In genomic region chr16:45653934-45654332, GRCm38 (mm10) we compare ENCODE assay signal across 9 mouse cellular contexts. TPM values are rescaled to one million over a fixed set of nuclear protein-coding genes. Genes with fewer than 3 reads are reported as not detected.
DNase-seq lines count a peak whose midpoint lies in the region; ATAC-seq and TF ChIP-seq lines count a peak whose summit lies in the region.
"Had no signal": no experiment of that assay in that cellular context is flagged by ENCODE, and none has a peak within 500 bp of the region (broad histone marks: within the 10 kb centered on the region; RNA-seq: fewer than 3 reads in every experiment).

BC016579 (minus strand) TSS chr16:45654068.

- peak within 1 kb of the TSS; percentile 39 to 43 for H3K4me3 ChIP-seq in heart, embryonic 14.5 days (ENCODE audit: control insufficient read depth in 1 of 2, insufficient read depth in 1 of 2, low read depth in 1 of 2, low read length in 2 of 2)
- H3K4me3 ChIP-seq in intestine, postnatal 0 days (ENCODE audit: low read depth, low read length), result peak within 1 kb of the TSS; percentile 60
- H3K4me3 ChIP-seq in liver, postnatal 0 days (ENCODE audit: low read depth, low read length), result peak within 1 kb of the TSS; percentile 46
- H3K4me3 ChIP-seq in neural tube, embryonic 13.5 days, result peak within 1 kb of the TSS; percentile 22

- no peak for ATAC-seq in heart, embryonic 14.5 days (ENCODE audit: insufficient number of reproducible peaks, insufficient read depth, low FRiP score, low read depth)
- ATAC-seq in intestine, postnatal 0 days, result peak; percentile 97
- ATAC-seq in liver, postnatal 0 days, result peak; percentile 63
- no peak for ATAC-seq in neural tube, embryonic 13.5 days (ENCODE audit: low read depth)

- H3K27ac ChIP-seq in heart, embryonic 14.5 days (replicated peaks in 1 of 2; ENCODE audit: control insufficient read depth in 1 of 2, insufficient read depth in 1 of 2, low read depth in 2 of 2, low read length in 2 of 2), result no peak within 1 kb of the TSS
- peak within 1 kb of the TSS; percentile 93 for H3K27ac ChIP-seq in intestine, postnatal 0 days (ENCODE audit: low read depth, low read length)
- no peak within 1 kb of the TSS for H3K27ac ChIP-seq in liver, postnatal 0 days (ENCODE audit: low read depth)
- H3K27ac ChIP-seq in neural tube, embryonic 13.5 days (replicated peaks), result no peak within 1 kb of the TSS

- no peaks in the 10 kb centered on the region for H3K9me3 ChIP-seq in heart, embryonic 14.5 days (ENCODE audit: control insufficient read depth, low read length)
- H3K9me3 ChIP-seq in intestine, postnatal 0 days (ENCODE audit: control insufficient read depth), result no peaks in the 10 kb centered on the region
- H3K9me3 ChIP-seq in liver, postnatal 0 days (ENCODE audit: low read length), result no peaks in the 10 kb centered on the region
- H3K9me3 ChIP-seq in neural tube, embryonic 13.5 days, result no peaks in the 10 kb centered on the region

- H3K27me3 ChIP-seq in heart, embryonic 14.5 days (ENCODE audit: control insufficient read depth, insufficient read depth, low read length), result peaks cover 6% of the 10 kb centered on the region; the same call in 1 of the 2 replicates
- H3K27me3 ChIP-seq in intestine, postnatal 0 days (replicated peaks; ENCODE audit: control insufficient read depth, insufficient read depth, low read length), result no peaks in the 10 kb centered on the region
- H3K27me3 ChIP-seq in liver, postnatal 0 days (ENCODE audit: insufficient read depth, low read length), result no peaks in the 10 kb centered on the region
- H3K27me3 ChIP-seq in neural tube, embryonic 13.5 days, result peaks cover 20% of the 10 kb centered on the region

- H3K4me1 ChIP-seq in heart, embryonic 14.5 days (ENCODE audit: control insufficient read depth in 2 of 2, insufficient read depth in 2 of 2, low read length in 2 of 2), result peaks cover 7% of the 10 kb centered on the region in 2 experiments; a peak in 2 of 4 replicates
- peaks cover 4% of the 10 kb centered on the region; the same call in 1 of the 2 replicates for H3K4me1 ChIP-seq in intestine, postnatal 0 days (replicated peaks; ENCODE audit: control insufficient read depth, insufficient read depth, low read length)
- H3K4me1 ChIP-seq in liver, postnatal 0 days (ENCODE audit: insufficient read depth), result peaks cover 14% of the 10 kb centered on the region
- H3K4me1 ChIP-seq in neural tube, embryonic 13.5 days (replicated peaks), result peaks cover 7% of the 10 kb centered on the region; the same call in 1 of the 2 replicates

- DNase-seq in heart, adult 9 months (ENCODE audit: low spot score in 2 of 2), result no peak
- peak; percentile 9 for DNase-seq in embryo, embryonic 11 days
- DNase-seq in liver, postnatal 0 days, result peak; percentile 39
- no peak for DNase-seq in layer of hippocampus, adult 11-12 months (ENCODE audit: low spot score)
- DNase-seq in gastrocnemius, postnatal 4 days (ENCODE audit: low spot score in 2 of 2), result no peak

- 5% methylated on average over 20 of the region's 20 CpGs for WGBS in heart, embryonic 14.5 days
- 6% methylated on average over 20 of the region's 20 CpGs for whole genome bisulfite sequencing in intestine, postnatal 0 days
- 17% methylated on average over 20 of the region's 20 CpGs for WGBS in liver, postnatal 0 days (ENCODE audit: insufficient replicate concordance)
- 6% methylated on average over 20 of the region's 20 CpGs for WGBS in neural tube, embryonic 13.5 days

- H3K9ac ChIP-seq in heart, embryonic 14.5 days (ENCODE audit: low read length), result peak within 1 kb of the TSS; percentile 54
- peak within 1 kb of the TSS; percentile 70 for H3K9ac ChIP-seq in intestine, postnatal 0 days (ENCODE audit: low read depth, low read length)
- H3K9ac ChIP-seq in liver, postnatal 0 days (replicated peaks), result peak within 1 kb of the TSS; percentile 41; the same call in 1 of the 2 replicates
- peak within 1 kb of the TSS; percentile 23; the same call in 1 of the 2 replicates for H3K9ac ChIP-seq in neural tube, embryonic 13.5 days

- TF ChIP-seq CTCF in intestine, postnatal 0 days (IDR thresholded peaks at IDR 0.05; ENCODE audit: low read depth), result no peak
- TF ChIP-seq CTCF in liver, postnatal 0 days (IDR thresholded peaks at IDR 0.05; ENCODE audit: low read depth), result no peak

- no peak for TF ChIP-seq EP300 in liver, postnatal 0 days (IDR thresholded peaks at IDR 0.05; ENCODE audit: low read depth)

- no peaks in the 10 kb centered on the region for H3K36me3 ChIP-seq in heart, embryonic 14.5 days (ENCODE audit: control insufficient read depth, insufficient read depth, low read length)
- no peaks in the 10 kb centered on the region for H3K36me3 ChIP-seq in intestine, postnatal 0 days (ENCODE audit: control insufficient read depth, insufficient read depth)
- H3K36me3 ChIP-seq in liver, postnatal 0 days (replicated peaks; ENCODE audit: insufficient read depth, low read length), result no peaks in the 10 kb centered on the region
- H3K36me3 ChIP-seq in neural tube, embryonic 13.5 days, result no peaks in the 10 kb centered on the region

- H3K4me2 ChIP-seq in heart, embryonic 14.5 days (ENCODE audit: low read length), result peak within 1 kb of the TSS; percentile 87
- H3K4me2 ChIP-seq in intestine, postnatal 0 days (replicated peaks; ENCODE audit: low read depth), result peak within 1 kb of the TSS; percentile 70
- peak within 1 kb of the TSS; percentile 77 for H3K4me2 ChIP-seq in liver, postnatal 0 days (ENCODE audit: low read depth, low read length)
- peak within 1 kb of the TSS; percentile 55 for H3K4me2 ChIP-seq in neural tube, embryonic 13.5 days

RNA-seq across cellular contexts. Expression of gene BC016579, which starts in this region (rescaled TPM):
- not detected in 2 replicates for polyA plus RNA-seq in heart, embryonic 14.5 days (2014; fragmentation: Nextera tagmentation; extraction: Ambion mirVana)
- 5.5 TPM in 2 replicates for polyA plus RNA-seq in intestine, postnatal 0 days (2015; fragmentation: Nextera tagmentation; extraction: Ambion mirVana)
- polyA plus RNA-seq in liver, postnatal 0 days (2015; fragmentation: Nextera tagmentation; extraction: Ambion mirVana), result 0.30 and 0.34 TPM in 2 replicates
- polyA plus RNA-seq in neural tube, embryonic 13.5 days (2015; fragmentation: Nextera tagmentation; extraction: Ambion mirVana), result not detected in 2 replicates
- not detected for total RNA-seq in gastrocnemius, postnatal 4 days (2021)
- total RNA-seq: neutrophil, adult 5-6 weeks had no signal

Comparison
In these comparisons a context has a peak if more than half of its experiments do, and no peak if none do; other contexts are left out.
1. Peak in DNase-seq, ATAC-seq, H3K4me3 ChIP-seq, H3K9ac ChIP-seq and H3K4me2 ChIP-seq in liver, postnatal 0 days; RNA of the gene not detected or under 1 TPM.